ENCODE assay signal across 17 mouse cellular contexts in the genomic region with DNA sequence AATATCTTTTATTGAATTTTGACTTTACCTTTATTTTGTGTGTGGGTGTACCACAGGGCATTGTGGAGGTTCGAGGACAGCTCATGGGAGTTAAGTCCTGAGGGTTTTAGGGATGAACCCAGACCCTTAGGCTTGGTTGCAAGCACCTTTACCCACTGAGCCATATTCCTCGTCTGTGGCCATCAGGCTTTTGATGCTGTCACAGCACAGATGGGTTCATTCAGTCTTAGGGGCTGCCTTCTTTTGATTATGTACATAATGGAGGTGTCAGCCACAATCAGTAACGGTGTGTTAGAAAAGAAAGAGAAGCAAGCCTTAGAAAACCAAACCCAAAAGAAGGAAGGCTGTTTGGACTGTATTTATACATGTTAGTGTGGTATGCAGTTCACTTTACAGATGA.
"Had no signal": no experiment of that assay in that cellular context is flagged by ENCODE, and none has a peak within 500 bp of the region (broad histone marks: within the 10 kb centered on the region; RNA-seq: fewer than 3 reads in every experiment).

No protein-coding gene starts in this region.

- H3K36me3 ChIP-seq: liver, embryonic 13.5 days; neural tube, embryonic 13.5 days; stomach, embryonic 15.5 days had no signal

- ATAC-seq: intestine, postnatal 0 days had no signal

- H3K4me3 ChIP-seq: left cerebral cortex, adult 2 months; liver, embryonic 13.5 days; myocyte; neural tube, embryonic 13.5 days; stomach, embryonic 15.5 days had no signal

- H3K9ac ChIP-seq: liver, embryonic 13.5 days; neural tube, embryonic 13.5 days; stomach, embryonic 15.5 days had no signal

- H3K27ac ChIP-seq: kidney, postnatal 0 days; left cerebral cortex, adult 2 months; liver, embryonic 13.5 days; neural tube, embryonic 13.5 days; stomach, embryonic 15.5 days had no signal

- H3K27me3 ChIP-seq: liver, embryonic 13.5 days; neural tube, embryonic 13.5 days; stomach, embryonic 15.5 days had no signal

- H3K9me3 ChIP-seq: liver, embryonic 13.5 days; neural tube, embryonic 13.5 days; stomach, embryonic 15.5 days had no signal

- DNase-seq: kidney, adult 2 months; kidney, postnatal 25 days; layer of hippocampus, postnatal 36 days; liver, embryonic 13.5 days; lung, adult 2 months; lung, postnatal 14 days; lung, postnatal 4 days; right cerebral cortex, adult 18-20 months; right cerebral cortex, postnatal 14 days; spleen, adult 18-20 months; thymus, postnatal 25 days had no signal

- H3K4me2 ChIP-seq: liver, embryonic 13.5 days; neural tube, embryonic 13.5 days; stomach, embryonic 15.5 days had no signal
